Mouse (Mus musculus) hindbrain, embryonic 11.5 days (tissue): ENCODE measurements around the gene Napsa. TPM values are rescaled to one million over a fixed set of nuclear protein-coding genes. Genes with fewer than 3 reads are reported as not detected.

Experiments used
- ATAC-seq: fragments of 200-750 bp; cut with Nextera tagmentation; 2 replicates; pipeline ENCODE4 v1.8.0; 2017; ENCODE audit warnings: mild to moderate bottlenecking, moderate TSS enrichment, moderate library complexity; ENCODE audit not compliant: low FRiP score
- DNase-seq: peaks from one replicate; pipeline ENCODE4 v3.0.0-alpha.2; 2015; ENCODE audit warnings: low spot score
- H3K27ac ChIP-seq: fragments of 300-500 bp; sonication (generic); 2 replicates; pipeline ENCODE4 v1.5.1; 2014; ENCODE audit warnings: mild to moderate bottlenecking, low read depth, low read length
- H3K27me3 ChIP-seq: fragments of 300-500 bp; sonication (generic); 2 replicates; pipeline ENCODE4 v1.6.1; 2014; ENCODE audit warnings: mild to moderate bottlenecking, low read length, moderate library complexity, mixed read lengths; ENCODE audit not compliant: control insufficient read depth, insufficient read depth
- H3K36me3 ChIP-seq: fragments of 300-500 bp; sonication (generic); 2 replicates; pipeline ENCODE4 v1.6.1; 2014; ENCODE audit warnings: mild to moderate bottlenecking, low read length, moderate library complexity, mixed read lengths; ENCODE audit not compliant: control insufficient read depth, insufficient read depth
- H3K4me1 ChIP-seq: fragments of 300-500 bp; sonication (generic); replicated peaks from 2 replicates; pipeline ENCODE4 v1.6.1; 2014; ENCODE audit warnings: low read length, mixed read lengths; ENCODE audit not compliant: control insufficient read depth, insufficient read depth
- H3K4me2 ChIP-seq: fragments of 300-500 bp; sonication (generic); replicated peaks from 2 replicates; pipeline ENCODE4 v1.6.1; 2014; ENCODE audit warnings: mild to moderate bottlenecking, low read depth, low read length
- H3K4me3 ChIP-seq: fragments of 300-500 bp; sonication (generic); 2 replicates; pipeline ENCODE4 v1.5.1; 2014; ENCODE audit warnings: low read depth, low read length
- H3K9ac ChIP-seq: fragments of 300-500 bp; sonication (generic); 2 replicates; pipeline ENCODE4 v1.6.1; 2014; ENCODE audit warnings: low read depth, low read length
- H3K9me3 ChIP-seq: fragments of 300-500 bp; sonication (generic); 2 replicates; pipeline ENCODE4 v1.6.1; 2016; ENCODE audit warnings: low read length; ENCODE audit not compliant: control insufficient read depth
- whole genome bisulfite sequencing: fragments of 180-500 bp; shearing (Covaris S2); extraction: QIAGEN DNeasy Blood & Tissue Kit; methylation state at CpG from one replicate; pipeline ENCODE4 v1.1.7; 2014; 5-methylcytosine and 5-hydroxymethylcytosine counted together
- polyA plus RNA-seq: library from polyadenylated mRNA; unstranded; fragments of >200 nt; fragmentation: Nextera tagmentation; extraction: Ambion mirVana; gene quantifications from 2 replicates; pipeline ENCODE4 v1.2.1, GENCODE M21; 2014

Napsa gene
- polyA plus RNA-seq, 1 experiment from 2014 or later: 0.28 TPM

DNA sequence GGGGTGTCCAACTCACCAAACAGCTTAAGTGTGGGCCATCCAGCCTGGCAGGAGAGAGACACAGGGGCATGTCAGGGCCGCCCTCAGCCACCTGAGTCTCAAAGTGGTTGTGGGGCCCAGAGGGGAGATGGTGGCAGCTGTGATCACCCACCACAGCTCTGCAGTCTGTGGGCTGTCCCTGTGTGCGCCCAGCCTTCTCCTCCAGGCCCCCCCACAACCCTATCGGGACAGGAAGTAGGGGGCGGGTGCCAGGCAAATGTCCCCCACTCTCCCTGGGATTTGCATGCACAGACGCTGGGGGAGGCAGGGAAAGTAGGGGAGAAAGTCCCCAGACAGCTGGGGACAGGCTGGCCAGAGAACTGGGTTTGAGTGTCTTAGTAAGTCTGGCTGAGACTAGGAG is 41.0 kb upstream of the Napsa start:
- DNase-seq (no peak), ATAC-seq (no peak)
- Histone ChIP-seq H3K4me2 (no peak overlapping the region), H3K4me3 (no peak overlapping the region), H3K9ac (no peak overlapping the region), H3K4me1 (peaks cover 4% of the 10 kb centered on the region; the same call in 1 of the 2 replicates), H3K27me3 (peaks cover 6% of the 10 kb centered on the region; the same call in 1 of the 2 replicates), H3K9me3 (no peaks in the 10 kb centered on the region), H3K27ac (no peak overlapping the region), H3K36me3 (0 out of 2 replicates have a peak, but pooled peaks cover 2% of the 10 kb centered on the region)
- WGBS: 51% methylated on average over 4 of the region's 5 CpGs

DNA sequence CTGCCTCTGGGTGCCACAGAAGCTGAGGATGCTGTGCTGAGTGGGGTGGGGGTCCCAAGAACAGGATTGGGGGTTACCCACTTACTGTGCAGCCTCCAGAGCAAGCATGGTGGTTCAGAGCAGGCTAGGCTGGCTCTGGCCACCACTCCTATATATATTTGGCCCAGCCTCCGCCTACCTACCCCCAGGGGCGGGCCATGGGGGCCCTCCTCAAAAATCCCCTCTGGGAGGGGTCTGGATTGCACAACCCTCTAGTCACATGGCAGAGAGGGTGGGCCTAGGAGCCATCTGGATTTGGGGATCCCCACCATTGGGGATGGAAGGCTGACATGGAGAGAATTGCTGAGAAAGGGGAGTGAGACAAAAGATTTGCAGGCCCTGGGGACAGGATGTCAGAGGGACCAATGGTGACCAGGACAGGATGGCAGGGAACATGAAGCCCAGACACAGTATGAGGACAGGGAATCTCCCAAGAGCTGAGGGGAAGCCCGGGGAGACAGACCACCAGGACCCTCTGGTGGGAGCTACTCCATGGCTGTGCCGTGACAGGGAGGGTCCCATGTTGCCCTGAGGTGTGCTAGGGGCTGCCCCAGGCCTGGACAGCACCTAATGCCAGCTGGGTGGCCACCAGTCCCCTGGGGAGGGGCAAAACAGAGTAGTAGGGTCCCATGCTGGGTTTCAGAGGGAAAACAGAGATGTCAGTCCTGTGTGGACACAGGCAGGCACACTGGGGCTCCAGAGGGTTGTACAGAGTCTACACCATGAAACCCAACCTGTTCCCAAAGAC is 40.0 kb upstream of the Napsa start, which contains the start of gene Spib:
TSS of gene Spib (minus strand) at position 126 of the 787 bp plus-strand sequence.
- Histone ChIP-seq H3K27me3 (peaks cover 6% of the 10 kb centered on the region; the same call in 1 of the 2 replicates), H3K27ac (no peak within 1 kb of the TSS), H3K4me3 (no peak within 1 kb of the TSS), H3K9ac (no peak within 1 kb of the TSS), H3K36me3 (0 out of 2 replicates have a peak, but pooled peaks cover 2% of the 10 kb centered on the region), H3K4me2 (no peak within 1 kb of the TSS), H3K4me1 (peaks cover 4% of the 10 kb centered on the region; the same call in 1 of the 2 replicates), H3K9me3 (no peaks in the 10 kb centered on the region)
- WGBS: 81% methylated on average over 4 of the region's 4 CpGs
- no peak for DNase-seq
- no peak for ATAC-seq

DNA sequence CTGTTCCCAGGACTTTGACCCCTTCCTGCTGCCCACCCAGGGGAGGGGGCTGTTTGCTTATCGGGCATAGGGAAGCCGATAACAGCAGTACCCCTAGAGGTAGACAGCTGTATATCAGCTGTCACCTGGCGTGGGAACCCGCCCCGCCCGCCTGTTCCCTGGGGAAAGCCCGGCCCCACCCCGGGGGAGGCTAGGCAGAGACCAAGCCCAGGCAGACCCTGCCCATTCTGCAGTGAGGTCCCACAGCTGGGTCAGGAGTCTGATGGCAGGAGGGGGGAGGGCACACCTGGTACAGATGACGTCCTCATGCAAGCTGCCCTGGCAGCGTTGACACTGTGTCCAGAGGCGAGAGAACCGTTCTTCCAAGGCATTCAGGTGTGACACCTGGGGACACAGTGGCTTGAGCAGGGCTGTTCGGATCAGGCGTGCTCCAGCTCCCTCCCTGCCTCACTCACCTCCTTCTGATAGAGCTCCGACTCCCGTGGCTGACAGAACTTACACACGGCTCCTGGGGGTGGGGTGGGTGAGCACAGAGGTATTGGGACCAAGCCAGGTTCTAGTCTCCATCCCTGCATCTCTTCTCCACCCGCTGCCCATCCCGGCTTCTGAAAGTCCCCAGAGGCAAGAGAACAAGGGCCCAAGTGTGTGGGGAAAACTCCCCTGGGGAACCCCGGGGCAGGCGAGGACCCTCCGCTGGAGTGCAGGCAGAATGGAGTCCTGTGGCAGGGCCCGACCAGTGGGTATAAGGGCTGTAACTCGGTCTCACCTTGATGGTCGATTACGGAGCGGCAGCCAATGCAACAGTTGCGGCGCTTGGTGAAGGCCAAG is 39.0 kb upstream of the Napsa start:
- ATAC-seq (no peak), DNase-seq (no peak)
- peaks cover 3% of the 10 kb centered on the region; the same call in 1 of the 2 replicates for H3K27me3 ChIP-seq
- no peak overlapping the region for H3K9ac ChIP-seq
- 88% methylated on average over 29 of the region's 29 CpGs for WGBS
- H3K36me3 ChIP-seq: 0 out of 2 replicates have a peak, but pooled peaks cover 7% of the 10 kb centered on the region
- H3K4me3 ChIP-seq: no peak overlapping the region
- no peaks in the 10 kb centered on the region for H3K9me3 ChIP-seq
- H3K27ac ChIP-seq: no peak overlapping the region
- H3K4me1 ChIP-seq: no peaks in the 10 kb centered on the region; the same call in 1 of the 2 replicates
- H3K4me2 ChIP-seq: no peak overlapping the region

DNA sequence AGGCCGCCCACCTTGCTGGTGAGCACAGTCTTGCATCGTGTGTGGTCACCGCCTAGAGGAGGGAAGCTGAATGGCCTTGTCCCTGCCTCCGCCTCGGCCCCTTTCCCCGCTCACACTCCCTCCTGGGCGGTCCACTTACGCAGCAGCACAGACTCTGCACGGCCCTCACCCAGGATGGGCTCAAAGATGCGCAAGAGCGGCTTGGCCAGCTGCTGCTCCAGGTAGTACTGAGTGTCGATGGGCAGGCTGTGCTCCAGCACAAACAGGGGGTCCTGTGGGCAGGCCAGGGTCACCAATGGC is 38.5 kb upstream of the Napsa start:
- no peak for DNase-seq
- H3K4me2 ChIP-seq: no peak overlapping the region
- H3K9me3 ChIP-seq: no peaks in the 10 kb centered on the region
- 0 out of 2 replicates have a peak, but pooled peaks cover 7% of the 10 kb centered on the region for H3K36me3 ChIP-seq
- no peak overlapping the region for H3K4me3 ChIP-seq
- no peak for ATAC-seq
- H3K27ac ChIP-seq: no peak overlapping the region
- no peak overlapping the region for H3K9ac ChIP-seq
- 69% methylated on average over 11 of the region's 12 CpGs for WGBS
- peaks cover 3% of the 10 kb centered on the region; the same call in 1 of the 2 replicates for H3K27me3 ChIP-seq
- no peaks in the 10 kb centered on the region for H3K4me1 ChIP-seq

DNA sequence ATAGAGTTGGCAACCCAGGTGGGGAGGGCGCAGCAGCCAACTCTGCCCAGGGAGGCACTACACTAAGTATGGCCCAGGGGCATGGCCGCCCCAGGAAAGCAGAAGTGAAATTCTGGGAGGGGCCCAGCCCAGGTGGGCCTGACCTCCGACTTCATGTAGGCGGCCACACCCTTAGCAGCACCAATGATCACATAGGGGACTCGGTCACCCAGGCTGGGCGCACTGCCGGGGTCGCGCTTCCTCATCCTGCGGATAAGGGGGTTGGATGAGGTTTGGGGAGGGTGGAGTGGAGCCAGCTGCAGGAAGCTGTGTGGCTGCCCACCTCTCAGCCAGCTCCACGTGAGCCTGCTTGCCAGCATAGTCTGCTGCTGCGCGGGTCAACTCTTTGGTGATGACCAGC is 37.9 kb upstream of the Napsa start:
- Histone ChIP-seq H3K4me3 (no peak overlapping the region), H3K4me1 (no peaks in the 10 kb centered on the region), H3K9ac (no peak overlapping the region), H3K9me3 (no peaks in the 10 kb centered on the region), H3K36me3 (0 out of 2 replicates have a peak, but pooled peaks cover 7% of the 10 kb centered on the region), H3K27me3 (peaks cover 3% of the 10 kb centered on the region; the same call in 1 of the 2 replicates), H3K27ac (no peak overlapping the region), H3K4me2 (no peak overlapping the region)
- ATAC-seq (no peak), DNase-seq (no peak)
- WGBS: 93% methylated on average over 13 of the region's 13 CpGs

DNA sequence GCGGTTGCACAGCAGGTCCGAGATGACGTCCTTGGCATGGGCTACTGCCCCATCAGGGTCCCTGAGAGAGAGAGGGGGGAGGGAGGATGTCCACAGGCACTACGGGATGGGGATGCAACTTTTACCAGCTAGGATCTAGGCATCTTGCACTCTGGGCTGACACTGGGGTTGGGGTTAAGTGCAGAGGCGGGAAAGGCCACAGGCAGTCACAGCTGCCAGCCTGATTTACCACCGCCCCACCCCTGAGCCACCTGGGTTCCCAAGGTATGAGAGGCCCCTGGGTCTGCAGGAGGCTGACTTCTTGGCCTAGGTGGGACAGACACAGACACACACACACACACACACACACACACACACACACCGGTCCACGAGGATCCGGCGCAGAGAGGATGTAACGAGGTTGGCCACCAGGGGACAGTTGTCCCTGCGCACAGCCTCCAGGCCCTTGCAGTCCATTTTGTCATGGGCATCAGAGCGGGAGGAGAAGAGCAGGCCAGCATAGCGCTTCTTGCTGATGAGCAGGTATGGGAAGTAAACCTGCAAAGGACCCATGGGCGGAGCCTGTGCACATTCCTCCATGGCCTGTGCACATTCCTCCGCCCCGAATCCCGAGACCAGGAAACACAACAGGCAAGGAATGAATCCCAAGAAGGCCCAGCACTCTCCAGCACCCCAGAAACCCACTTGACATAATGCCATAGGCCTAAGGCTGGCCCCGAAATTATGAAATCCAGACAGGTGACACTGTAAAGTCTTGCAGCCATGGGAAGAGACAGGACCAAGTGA is 37.3 kb upstream of the Napsa start:
- no peak overlapping the region for H3K27ac ChIP-seq
- 90% methylated on average over 19 of the region's 19 CpGs for WGBS
- DNase-seq (no peak), ATAC-seq (no peak)
- no peak overlapping the region for H3K4me2 ChIP-seq
- no peak overlapping the region for H3K4me3 ChIP-seq
- H3K4me1 ChIP-seq: no peaks in the 10 kb centered on the region
- H3K27me3 ChIP-seq: 0 out of 2 replicates have a peak, but pooled peaks cover 3% of the 10 kb centered on the region
- peaks cover 7% of the 10 kb centered on the region; the same call in 1 of the 2 replicates for H3K36me3 ChIP-seq
- no peaks in the 10 kb centered on the region for H3K9me3 ChIP-seq
- H3K9ac ChIP-seq: no peak overlapping the region

DNA sequence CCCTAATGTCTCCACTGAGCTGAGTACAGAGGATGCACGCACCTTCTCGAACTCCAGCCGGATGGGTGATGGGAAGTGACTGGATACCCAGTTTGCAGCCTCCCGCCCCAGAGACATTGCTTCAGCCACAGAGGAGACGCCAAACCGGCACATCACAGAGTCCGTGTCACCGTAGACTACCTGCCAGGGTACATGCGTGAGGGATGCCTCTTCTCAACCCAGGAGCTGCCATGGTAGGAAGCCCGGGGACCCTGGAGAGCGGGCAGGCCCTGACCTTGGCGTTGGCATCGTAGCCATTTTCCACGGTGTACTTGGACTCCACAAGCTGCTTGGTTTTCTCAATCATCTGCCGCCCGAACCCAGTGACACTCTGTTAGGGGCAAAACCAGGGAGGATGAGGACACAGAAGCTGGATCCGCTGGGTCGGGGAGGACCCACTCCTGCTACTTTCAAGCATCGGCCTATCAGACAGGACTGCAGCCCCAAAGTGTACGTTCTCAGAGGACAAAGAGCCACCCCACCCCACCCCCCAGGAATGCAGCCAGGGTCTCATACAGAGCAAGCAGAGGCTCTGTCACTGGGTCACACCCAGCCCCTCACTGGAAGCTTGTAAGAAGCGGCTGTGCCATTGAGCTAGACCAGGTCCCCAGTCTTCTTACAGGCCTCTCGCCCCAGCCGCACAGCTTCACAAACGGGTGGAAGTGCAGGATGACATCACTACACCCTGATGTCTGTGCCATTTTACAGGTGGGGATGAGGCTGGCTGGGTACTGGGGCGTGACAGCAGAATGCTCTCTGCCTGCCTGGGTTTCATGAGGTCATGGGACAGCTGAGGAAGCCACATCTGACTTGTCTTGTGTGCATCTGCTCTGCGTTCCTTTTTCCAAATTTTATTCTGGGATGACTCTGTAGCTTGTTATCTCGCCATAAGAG is 36.3 kb upstream of the Napsa start:
- Histone ChIP-seq H3K9ac (no peak overlapping the region), H3K36me3 (peaks cover 10% of the 10 kb centered on the region; the same call in 1 of the 2 replicates), H3K4me2 (no peak overlapping the region), H3K4me3 (no peak overlapping the region), H3K4me1 (no peaks in the 10 kb centered on the region), H3K9me3 (no peaks in the 10 kb centered on the region), H3K27me3 (0 out of 2 replicates have a peak, but pooled peaks cover 3% of the 10 kb centered on the region), H3K27ac (no peak overlapping the region)
- no peak for ATAC-seq
- 93% methylated on average over 27 of the region's 27 CpGs for whole genome bisulfite sequencing
- DNase-seq: no peak
